Mouse (Mus musculus): ENCODE measurements around the gene Ilf3. TPM values are rescaled to one million over a fixed set of nuclear protein-coding genes. Genes with fewer than 3 reads are reported as not detected.
A peak's percentile ranks its signal among the peaks of the same experiment; 100 is the strongest.
"Not testable (repeated sequence)": the region's sequence is repeated elsewhere in the genome, so short reads cannot be mapped to it uniquely, and the experiment has no call there.

Ilf3 gene
- 10 to 100 TPM; 56.5 to 59.6 TPM for total RNA-seq (2021)
- long read RNA-seq, experiment 1, partial matches to known transcripts: 5 of 14 reads
- long read RNA-seq, experiment 1, other reads (novel, unspliced or antisense): 6 of 14 reads
- long read RNA-seq, experiment 2, partial matches to known transcripts: 26 of 33 reads
- long read RNA-seq, experiment 2, other reads (novel, unspliced or antisense): 5 of 33 reads

DNA sequence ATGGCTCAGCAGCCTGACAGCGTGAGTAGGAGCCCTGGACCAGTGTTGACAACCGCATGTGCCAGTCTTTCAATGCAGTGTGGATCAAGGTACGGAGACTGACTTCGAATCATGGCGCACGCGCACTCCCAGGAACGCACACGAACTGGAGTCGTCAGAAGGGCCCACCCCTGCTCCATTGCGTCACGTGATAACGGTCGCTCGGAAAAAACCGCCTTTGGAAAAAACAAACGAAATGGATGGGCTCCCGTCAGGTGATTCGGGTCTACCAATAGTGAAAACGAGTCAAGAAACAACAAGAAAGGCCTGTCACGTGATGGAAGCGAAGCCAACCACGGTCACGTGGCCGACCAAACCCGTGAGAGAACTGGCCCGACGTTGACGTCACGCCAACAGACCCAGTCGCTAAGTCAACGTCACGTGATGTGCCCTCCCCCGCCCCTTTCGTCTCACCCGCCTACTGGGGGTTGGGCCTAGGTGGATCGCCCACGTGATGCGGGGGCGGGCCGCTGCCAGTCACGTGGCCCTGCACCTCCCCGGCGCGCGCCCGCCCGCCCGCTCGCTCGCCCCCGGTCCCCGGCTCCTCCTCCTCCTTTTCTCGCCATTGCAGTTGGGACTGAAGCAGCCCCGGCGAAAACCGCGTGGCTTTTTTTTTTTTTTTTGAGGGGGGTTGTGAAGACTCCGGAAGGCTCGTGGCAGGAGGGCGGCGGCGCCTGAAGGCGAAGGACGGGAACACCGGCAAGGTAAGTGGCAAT lies at the start of gene Ilf3:
TSS of gene Ilf3 (plus strand) at position 515 of the 755 bp plus-strand sequence.
- DNase-seq (ENCODE audit: low spot score in 2 of 2): peak; percentile 96 to 98

- no peak for DNase-seq (ENCODE audit: low spot score in 2 of 2)
Observed at GRCm38 (mm10) chr9:21318792-21319191, 48.9 kb upstream of the Ilf3 start.

GRCm38 (mm10) chr9:21319503-21319902 lies 48.2 kb upstream of the Ilf3 start:
- DNase-seq (ENCODE audit: low spot score in 2 of 2): no peak

GRCm38 (mm10) chr9:21320280-21320618 lies 47.4 kb upstream of the Ilf3 start:
- DNase-seq (ENCODE audit: low spot score in 2 of 2): no peak

DNA sequence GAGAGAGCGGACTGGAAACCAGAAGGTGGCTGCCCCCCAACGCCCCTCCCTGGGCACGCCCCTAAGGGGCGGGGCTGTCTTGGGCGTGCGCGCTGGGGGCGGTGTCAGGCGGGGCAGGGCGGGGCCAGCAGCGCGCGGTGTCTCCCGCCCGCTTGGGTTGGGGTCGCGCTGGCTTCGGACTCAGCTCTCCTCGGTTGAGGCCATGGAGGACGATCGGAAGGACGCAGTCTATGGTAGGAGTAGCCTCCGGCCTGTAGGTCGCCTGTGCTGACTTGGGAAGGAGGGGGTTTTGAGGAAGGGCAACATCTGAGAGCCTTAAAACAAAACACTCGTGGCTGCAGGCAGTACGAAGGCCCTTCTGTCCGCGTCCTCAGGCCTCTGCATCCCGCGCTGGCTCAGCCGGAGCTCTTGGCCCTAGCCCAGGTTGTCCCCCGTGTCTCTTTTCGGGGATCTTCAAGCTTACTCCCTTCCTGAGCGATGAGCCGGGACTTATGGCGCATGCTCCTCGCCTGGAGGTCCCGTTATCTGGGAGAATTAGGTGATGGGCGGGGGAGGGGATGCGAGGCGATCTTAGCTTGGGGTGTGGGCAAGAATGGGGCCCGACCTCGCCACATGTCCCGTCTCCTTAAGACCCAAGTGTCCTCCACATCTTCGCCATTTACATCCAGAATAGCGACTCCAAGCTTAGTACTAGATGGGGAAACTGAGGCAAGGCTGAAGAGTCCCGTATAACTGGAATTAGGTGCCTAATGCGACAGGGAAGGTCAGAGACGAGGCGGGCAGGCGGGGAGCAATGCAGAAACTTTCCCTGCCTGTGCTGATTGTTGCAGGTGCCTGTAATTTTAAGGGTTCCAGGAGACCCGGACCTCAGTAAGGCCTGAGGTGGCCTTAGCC lies 46.8 kb upstream of the Ilf3 start, which contains the start of gene Slc44a2:
TSS of gene Slc44a2 (plus strand) at position 80 of the 894 bp plus-strand sequence.
- peak; percentile 93 to 95 for DNase-seq (ENCODE audit: low spot score in 2 of 2)

- DNase-seq (ENCODE audit: low spot score in 2 of 2): peak in 1 of 2 experiments; percentile 43
Observed at GRCm38 (mm10) chr9:21321513-21321835, 46.2 kb upstream of the Ilf3 start.

- no peak for DNase-seq (ENCODE audit: low spot score in 2 of 2)
Observed at GRCm38 (mm10) chr9:21322211-21322916, 45.3 kb upstream of the Ilf3 start.

GRCm38 (mm10) chr9:21322917-21323297 lies 44.8 kb upstream of the Ilf3 start:
- DNase-seq (ENCODE audit: low spot score in 2 of 2): not testable (repeated sequence)

GRCm38 (mm10) chr9:21324269-21324668 lies 43.4 kb upstream of the Ilf3 start:
- no peak for DNase-seq (ENCODE audit: low spot score in 2 of 2)

- DNase-seq (ENCODE audit: low spot score in 2 of 2): no peak
Observed at GRCm38 (mm10) chr9:21327569-21327968, 40.1 kb upstream of the Ilf3 start.

DNA sequence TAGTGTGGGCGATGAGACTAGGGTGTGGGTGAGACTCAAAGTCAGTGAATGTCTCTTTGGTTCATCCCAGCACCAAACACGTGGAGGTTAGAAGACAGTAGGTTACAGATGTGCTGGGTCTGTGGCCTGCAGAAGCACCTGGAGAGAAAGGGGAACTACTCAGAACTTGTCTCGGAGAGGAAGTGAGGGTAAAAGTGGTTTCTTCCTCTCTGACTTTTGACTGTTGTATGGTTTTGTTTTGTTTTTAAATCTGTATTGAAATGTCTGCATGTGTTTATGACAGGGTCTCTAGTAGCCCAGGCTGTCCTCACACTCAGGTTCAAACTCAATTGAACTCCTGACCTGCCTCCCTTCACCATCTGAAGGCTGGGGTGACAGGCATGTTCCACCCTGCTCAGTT lies 39.6 kb upstream of the Ilf3 start:
- no peak for DNase-seq (ENCODE audit: low spot score in 2 of 2)

DNA sequence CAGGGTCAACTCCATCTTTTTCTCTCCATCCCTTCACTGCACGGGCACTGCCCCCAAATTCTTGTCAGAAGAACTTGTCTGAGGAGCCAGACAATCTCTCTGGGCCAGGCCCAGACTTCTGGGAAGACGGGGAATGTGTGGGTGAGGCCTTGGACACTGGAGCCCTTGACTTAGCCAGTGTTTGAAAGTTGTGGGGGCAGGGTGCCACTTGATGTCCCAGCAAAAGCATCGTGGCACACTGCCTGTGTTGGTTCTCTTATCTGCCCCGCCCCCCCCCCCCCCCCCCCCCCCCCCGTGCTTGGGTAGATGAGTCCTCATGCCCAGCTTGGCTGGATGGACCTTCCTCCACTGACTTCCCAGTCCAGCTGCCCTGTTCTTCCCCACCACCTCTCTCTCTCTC lies 38.6 kb upstream of the Ilf3 start:
- no peak for DNase-seq (ENCODE audit: low spot score in 2 of 2)

DNA sequence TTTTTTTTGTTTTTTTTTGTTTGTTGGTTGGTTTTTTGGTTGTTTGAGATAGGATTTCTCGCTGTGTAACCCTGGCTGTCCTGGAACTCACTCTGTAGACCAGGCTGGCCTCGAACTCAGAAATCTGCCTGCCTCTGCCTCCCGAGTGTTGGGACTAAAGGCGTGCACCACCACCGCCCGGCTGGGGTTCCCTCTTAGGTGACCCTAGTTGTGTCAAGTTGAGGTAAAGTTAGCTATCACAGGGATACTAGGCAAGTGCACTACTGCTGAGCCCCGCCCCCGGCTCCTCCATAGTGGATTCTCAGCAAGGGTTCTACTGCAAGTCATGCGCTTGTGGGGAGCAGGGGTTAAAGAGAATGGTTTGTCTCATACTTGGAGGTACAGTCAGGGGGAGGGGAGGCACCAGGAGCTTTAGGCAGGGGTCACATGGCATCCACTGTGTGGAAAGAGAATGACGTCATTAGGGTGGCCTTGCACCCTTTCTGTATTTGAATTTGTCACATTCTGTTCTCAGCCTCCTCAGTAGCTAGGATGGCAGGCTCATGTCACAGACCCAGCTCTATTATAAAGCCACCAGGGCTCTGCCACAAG lies 37.9 kb upstream of the Ilf3 start:
- no peak for DNase-seq (ENCODE audit: low spot score in 2 of 2)

GRCm38 (mm10) chr9:21331365-21332140 lies 36.1 kb upstream of the Ilf3 start:
- DNase-seq (ENCODE audit: low spot score in 2 of 2): no peak

DNA sequence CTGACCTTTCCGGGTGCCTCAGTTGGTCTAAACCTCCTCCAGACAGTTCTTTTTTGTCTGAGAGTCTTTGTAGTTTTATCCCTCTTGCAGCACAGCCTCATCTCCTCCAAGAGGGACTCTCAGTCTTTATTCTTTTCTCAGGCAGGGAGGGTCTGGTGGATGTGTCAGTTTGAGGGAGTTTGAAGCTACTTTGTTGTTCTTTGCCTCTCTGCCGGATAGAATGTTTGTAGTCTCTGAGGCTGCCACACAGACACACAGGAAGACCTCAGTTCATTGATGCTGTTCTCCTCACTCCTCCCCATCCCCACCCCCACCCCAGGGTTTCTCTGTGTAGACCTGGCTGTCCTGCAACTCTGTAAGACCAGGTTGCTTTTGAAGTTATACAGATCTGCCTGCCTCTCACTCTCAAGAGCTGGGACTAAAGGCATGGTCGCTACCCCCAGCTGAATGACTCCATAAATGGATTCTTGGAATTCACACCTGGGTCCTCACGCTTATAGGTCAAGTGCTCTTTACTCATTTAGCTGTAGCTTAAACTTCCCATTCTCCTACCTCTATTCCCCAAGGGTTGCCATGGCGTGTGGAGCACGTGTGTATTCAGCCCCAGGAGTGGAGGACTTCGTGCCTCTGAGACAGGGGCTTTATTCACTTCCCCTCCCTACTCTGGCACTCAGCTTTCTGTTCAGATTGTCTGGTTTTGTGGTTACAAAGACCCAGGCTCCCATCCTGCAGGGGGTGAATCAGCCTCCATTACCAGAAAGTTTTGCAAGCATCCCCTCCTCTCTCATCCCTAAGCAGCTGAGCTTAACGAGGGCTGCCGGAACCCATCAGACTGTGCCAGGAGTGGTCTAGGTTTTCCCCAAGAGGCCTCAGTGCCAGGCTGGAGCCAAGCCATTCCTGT lies 35.3 kb upstream of the Ilf3 start:
- no peak for DNase-seq (ENCODE audit: low spot score in 2 of 2)

DNA sequence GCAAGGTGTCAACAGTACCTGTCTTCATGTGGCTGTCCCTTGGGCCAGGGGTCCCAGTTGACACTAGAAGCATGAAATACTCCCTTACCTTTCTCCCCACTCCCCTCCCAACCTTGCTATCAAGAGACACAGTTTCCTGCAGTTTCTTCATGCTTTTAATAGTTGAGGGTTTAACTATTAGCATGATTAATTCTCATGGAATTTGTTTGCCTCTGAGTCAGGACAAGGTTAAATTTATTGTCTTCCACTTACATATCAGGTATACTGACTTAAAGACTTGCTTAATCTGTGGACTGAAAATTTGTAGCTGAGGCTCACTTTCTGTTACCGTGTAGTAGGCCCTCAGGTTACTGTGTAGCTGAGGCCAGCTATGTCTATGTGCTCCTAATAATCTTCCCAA lies 34.1 kb upstream of the Ilf3 start:
- DNase-seq (ENCODE audit: low spot score in 2 of 2): no peak

- no peak for DNase-seq (ENCODE audit: low spot score in 2 of 2)
Observed at GRCm38 (mm10) chr9:21334747-21335146, 32.9 kb upstream of the Ilf3 start.

GRCm38 (mm10) chr9:21335391-21335790 lies 32.3 kb upstream of the Ilf3 start:
- DNase-seq (ENCODE audit: low spot score in 2 of 2): no peak

GRCm38 (mm10) chr9:21336491-21336890 lies 31.2 kb upstream of the Ilf3 start:
- DNase-seq (ENCODE audit: low spot score in 2 of 2): no peak
